Mouse (Mus musculus) heart, adult 2 months (tissue): ENCODE measurements around the gene Col18a1.

ENCODE experiments used
- CTCF ChIP-seq: fragments of 200-600 bp; IDR thresholded peaks from 2 replicates; pipeline ENCODE4 v1.8.1; 2022; ENCODE audit warnings: antibody characterized with exemption, mild to moderate bottlenecking, moderate library complexity
- EP300 ChIP-seq: fragments of 200-500 bp; IDR thresholded peaks from 2 replicates; pipeline ENCODE4 v1.6.1; 2011; ENCODE audit warnings: low read depth, low read length, control low read depth; ENCODE audit not compliant: insufficient read depth
- POLR2A ChIP-seq: fragments of 200-500 bp; IDR thresholded peaks from 2 replicates; pipeline ENCODE4 v1.6.1; 2011; ENCODE audit warnings: mild to moderate bottlenecking, low read depth, low read length, control low read depth; ENCODE audit not compliant: insufficient read depth

DNA sequence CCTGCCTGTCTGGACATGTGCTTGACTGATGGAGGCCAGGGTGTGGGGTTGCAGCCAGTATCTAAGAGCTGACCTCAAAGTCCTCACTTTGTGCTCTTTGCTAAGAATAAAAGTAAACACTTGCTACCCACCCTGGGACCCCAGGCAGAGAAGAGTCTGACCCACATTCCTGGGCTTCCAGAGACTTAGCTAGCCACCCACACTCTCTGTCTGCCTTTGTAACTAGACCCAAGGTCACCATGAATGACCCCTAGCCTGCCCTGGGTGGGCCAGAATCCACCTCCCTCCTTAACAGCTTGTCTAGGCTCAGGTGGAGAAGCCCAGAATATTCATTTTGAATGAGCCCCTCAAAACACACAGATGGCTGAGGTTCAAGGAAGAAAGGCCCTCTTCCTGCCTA lies 28.0 kb downstream of the Col18a1 start:
- TF ChIP-seq CTCF (no peak), POLR2A (no peak), EP300 (no peak)
